Mouse (Mus musculus) brain, embryonic 14.5 days (tissue): ENCODE measurements around the gene Rbm6.

Source experiments
- CTCF ChIP-seq: fragments of 200-500 bp; IDR thresholded peaks from 2 replicates; pipeline ENCODE4 v1.5.1; 2012; ENCODE audit warnings: inconsistent platforms, mild to moderate bottlenecking, moderate library complexity, borderline replicate concordance; ENCODE audit not compliant: insufficient read depth, insufficient read length; ENCODE audit errors: extremely low read depth
- POLR2A ChIP-seq: fragments of 200-500 bp; IDR thresholded peaks from 2 replicates; pipeline ENCODE4 v1.6.1; 2012; ENCODE audit warnings: mild to moderate bottlenecking, inconsistent platforms, borderline replicate concordance; ENCODE audit not compliant: poor library complexity, insufficient read depth, insufficient read length, severe bottlenecking; ENCODE audit errors: extremely low read depth

DNA sequence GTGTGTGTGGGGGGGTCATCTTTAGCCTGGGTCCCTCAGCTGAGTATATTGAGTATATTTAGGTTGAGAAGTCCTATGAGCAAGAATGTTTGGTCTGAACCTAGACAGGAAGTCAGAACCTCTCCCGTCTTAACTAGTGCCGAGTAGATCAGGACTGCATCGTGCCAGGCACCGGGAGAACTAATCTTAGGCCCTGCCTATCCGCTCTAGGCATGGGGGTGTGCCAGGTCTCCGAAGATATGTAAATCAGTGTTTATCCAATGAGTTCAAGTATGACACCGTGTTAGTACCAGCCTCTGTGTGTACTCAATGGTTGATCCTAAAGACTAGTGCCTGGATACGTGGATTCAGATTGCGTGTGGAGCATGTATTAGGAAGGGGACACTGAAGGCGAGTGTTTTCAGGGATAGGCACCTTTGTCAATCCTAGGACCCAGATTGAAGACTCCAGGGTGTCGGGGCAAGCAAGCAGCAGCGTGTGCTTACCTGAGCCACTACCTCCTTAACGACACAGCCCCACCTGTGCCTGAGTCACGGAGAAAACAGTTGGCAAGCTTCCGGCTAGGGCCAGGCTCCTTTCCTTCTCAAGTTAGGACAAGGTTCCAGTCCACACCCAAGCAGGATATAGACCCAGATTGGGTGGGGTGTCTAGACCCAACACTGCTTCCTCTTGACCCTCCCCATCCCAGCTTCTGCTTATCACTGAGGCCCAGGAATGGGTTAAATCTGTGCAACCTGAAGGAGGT is 37.2 kb upstream of the Rbm6 start:
- TF ChIP-seq CTCF (no peak), POLR2A (no peak)
